11 mouse cellular contexts compared by ENCODE assay signal in genomic region chr7:24906551-24906950, GRCm38 (mm10). TPM values are rescaled to one million over a fixed set of nuclear protein-coding genes. Genes with fewer than 3 reads are reported as not detected.
DNase-seq lines count a peak whose midpoint lies in the region; ATAC-seq and TF ChIP-seq lines count a peak whose summit lies in the region.
"Had no signal": no experiment of that assay in that cellular context is flagged by ENCODE, and none has a peak within 500 bp of the region (broad histone marks: within the 10 kb centered on the region; RNA-seq: fewer than 3 reads in every experiment).

No protein-coding gene starts in this region.

- TF ChIP-seq CTCF in lung, embryonic 14.5 days (IDR thresholded peaks at IDR 0.05; ENCODE audit: low read depth), result no peak

- ATAC-seq in erythroblast, adult 5-6 weeks (replicated peaks; ENCODE audit: low FRiP score, poor library complexity, severe bottlenecking), result no peak
- ATAC-seq in lung, embryonic 14.5 days (ENCODE audit: insufficient read depth), result no peak
- no peak for ATAC-seq in embryonic facial prominence, embryonic 14.5 days (ENCODE audit: low read depth)
- no peak for ATAC-seq in neural tube, embryonic 13.5 days (ENCODE audit: low read depth)

- H3K9me3 ChIP-seq in erythroblast, embryonic 14.5 days (ENCODE audit: control insufficient read depth, low read length), result no peaks in the 10 kb centered on the region
- H3K9me3 ChIP-seq in lung, embryonic 14.5 days (ENCODE audit: low read depth, low read length), result no peaks in the 10 kb centered on the region
- H3K9me3 ChIP-seq in embryonic facial prominence, embryonic 14.5 days (ENCODE audit: control insufficient read depth, low read length), result no peaks in the 10 kb centered on the region
- no peaks in the 10 kb centered on the region for H3K9me3 ChIP-seq in neural tube, embryonic 13.5 days

- no peak for DNase-seq in lung, embryonic 14.5 days
- no peak for DNase-seq in lung, adult 18-20 months
- no peak for DNase-seq in embryonic facial prominence, embryonic 14.5 days (ENCODE audit: low spot score)
- no peak for DNase-seq in gastrocnemius, postnatal 4 days (ENCODE audit: low spot score in 2 of 2)
- no peak for DNase-seq in kidney, adult 8-10 months
- DNase-seq: adrenal gland, postnatal 25 days had no signal

- H3K9ac ChIP-seq in lung, embryonic 14.5 days, result peak overlapping the region; percentile 17; the same call in 1 of the 2 replicates
- 0 out of 2 replicates have a peak overlapping the region, but pooled peaks have one; percentile 32 for H3K9ac ChIP-seq in embryonic facial prominence, embryonic 14.5 days (ENCODE audit: low read depth, low read length)
- H3K9ac ChIP-seq in neural tube, embryonic 13.5 days, result peak overlapping the region; percentile 52; the same call in 1 of the 2 replicates

- 22% methylated on average over 6 of the region's 6 CpGs for WGBS in lung, embryonic 14.5 days
- 26% methylated on average over 6 of the region's 6 CpGs for whole genome bisulfite sequencing in embryonic facial prominence, embryonic 14.5 days
- 37% methylated on average over 6 of the region's 6 CpGs for WGBS in neural tube, embryonic 13.5 days

- H3K4me3 ChIP-seq in erythroblast, embryonic 14.5 days (replicated peaks), result peak overlapping the region; percentile 0
- H3K4me3 ChIP-seq in lung, embryonic 14.5 days (ENCODE audit: low read depth, low read length), result no peak overlapping the region
- no peak overlapping the region for H3K4me3 ChIP-seq in embryonic facial prominence, embryonic 14.5 days (ENCODE audit: low read depth, low read length)
- H3K4me3 ChIP-seq in neural tube, embryonic 13.5 days, result no peak overlapping the region

- H3K27ac ChIP-seq in lung, embryonic 14.5 days (ENCODE audit: low read depth), result peak overlapping the region; percentile 65; the same call in 1 of the 2 replicates
- H3K27ac ChIP-seq in embryonic facial prominence, embryonic 14.5 days (replicated peaks; ENCODE audit: low read depth, low read length), result peak overlapping the region; percentile 72
- no peak overlapping the region; the same call in 1 of the 2 replicates for H3K27ac ChIP-seq in neural tube, embryonic 13.5 days (replicated peaks)

- H3K4me2 ChIP-seq in lung, embryonic 14.5 days, result peak overlapping the region; percentile 41
- H3K4me2 ChIP-seq in embryonic facial prominence, embryonic 14.5 days (ENCODE audit: low read depth, low read length), result peak overlapping the region; percentile 68
- 0 out of 2 replicates have a peak overlapping the region, but pooled peaks have one; percentile 4 for H3K4me2 ChIP-seq in neural tube, embryonic 13.5 days

- peaks cover 63% of the 10 kb centered on the region for H3K4me1 ChIP-seq in erythroblast, embryonic 14.5 days (ENCODE audit: control insufficient read depth)
- H3K4me1 ChIP-seq in lung, embryonic 14.5 days (ENCODE audit: insufficient read depth), result peaks cover 9% of the 10 kb centered on the region
- H3K4me1 ChIP-seq in embryonic facial prominence, embryonic 14.5 days (ENCODE audit: control insufficient read depth, insufficient read depth, low read length), result peaks cover 28% of the 10 kb centered on the region
- peaks cover 49% of the 10 kb centered on the region for H3K4me1 ChIP-seq in neural tube, embryonic 13.5 days (replicated peaks)

- no peaks in the 10 kb centered on the region for H3K27me3 ChIP-seq in erythroblast, embryonic 14.5 days (ENCODE audit: control insufficient read depth)
- H3K27me3 ChIP-seq in lung, embryonic 14.5 days (ENCODE audit: insufficient read depth, low read length), result no peaks in the 10 kb centered on the region
- H3K27me3 ChIP-seq in embryonic facial prominence, embryonic 14.5 days (replicated peaks; ENCODE audit: control insufficient read depth, insufficient read depth, low read length), result no peaks in the 10 kb centered on the region
- no peaks in the 10 kb centered on the region for H3K27me3 ChIP-seq in neural tube, embryonic 13.5 days

- peaks cover 54% of the 10 kb centered on the region for H3K36me3 ChIP-seq in erythroblast, embryonic 14.5 days (ENCODE audit: control insufficient read depth)
- H3K36me3 ChIP-seq in lung, embryonic 14.5 days (ENCODE audit: insufficient read depth), result peaks cover 24% of the 10 kb centered on the region
- H3K36me3 ChIP-seq in embryonic facial prominence, embryonic 14.5 days (ENCODE audit: control insufficient read depth, insufficient read depth, low read length), result peaks cover 31% of the 10 kb centered on the region
- peaks cover 23% of the 10 kb centered on the region for H3K36me3 ChIP-seq in neural tube, embryonic 13.5 days

RNA-seq across cellular contexts. Expression of gene Arhgef1, which starts 3.8 kb away (rescaled TPM):
- polyA plus RNA-seq in erythroblast, embryonic 14.5 days (2012), result 20.6 and 20.7 TPM in 2 replicates
- 39.7 and 42.3 TPM in 2 replicates for total RNA-seq in erythroblast, adult 5-6 weeks (2015; ENCODE audit: low replicate concordance)
- total RNA-seq in erythroblast, adult 5-6 weeks (2017; ENCODE audit: low replicate concordance), result 25.0 and 31.2 TPM in 2 replicates
- 109 and 120 TPM in 2 replicates for polyA plus RNA-seq in lung, embryonic 14.5 days (2014; fragmentation: Nextera tagmentation; extraction: Ambion mirVana)
- 86.7 and 89.3 TPM in 2 replicates for polyA plus RNA-seq in embryonic facial prominence, embryonic 14.5 days (2014; fragmentation: Nextera tagmentation; extraction: Ambion mirVana)
- 61.9 and 63.8 TPM in 2 replicates for polyA plus RNA-seq in neural tube, embryonic 13.5 days (2015; fragmentation: Nextera tagmentation; extraction: Ambion mirVana)
- 10 to 100 TPM; 79.6 to 98.8 TPM for total RNA-seq in gastrocnemius, postnatal 4 days (2021)

RNA-seq across cellular contexts. Expression of gene Cd79a, which starts 9.4 kb away (rescaled TPM):
- 0.08 and 0.10 TPM in 2 replicates for polyA plus RNA-seq in erythroblast, embryonic 14.5 days (2012)
- total RNA-seq in erythroblast, adult 5-6 weeks (2015; ENCODE audit: low replicate concordance), result 0.84 and 0.96 TPM in 2 replicates
- total RNA-seq in erythroblast, adult 5-6 weeks (2017; ENCODE audit: low replicate concordance), result 0.43 TPM in 1 of 2 replicates, not detected in the other
- polyA plus RNA-seq in lung, embryonic 14.5 days (2014; fragmentation: Nextera tagmentation; extraction: Ambion mirVana), result 0.16 and 0.24 TPM in 2 replicates
- 0.35 and 0.60 TPM in 2 replicates for polyA plus RNA-seq in embryonic facial prominence, embryonic 14.5 days (2014; fragmentation: Nextera tagmentation; extraction: Ambion mirVana)
- polyA plus RNA-seq in neural tube, embryonic 13.5 days (2015; fragmentation: Nextera tagmentation; extraction: Ambion mirVana), result 0.31 and 0.33 TPM in 2 replicates
- total RNA-seq in gastrocnemius, postnatal 4 days (2021), result under 1 TPM; 0.31 to 0.98 TPM
- total RNA-seq: layer of hippocampus, postnatal 10 days had no signal

RNA-seq across cellular contexts. Expression of gene Rps19, which starts 22.4 kb away (rescaled TPM):
- polyA plus RNA-seq in erythroblast, embryonic 14.5 days (2012), result 189 and 353 TPM in 2 replicates
- 474 and 634 TPM in 2 replicates for total RNA-seq in erythroblast, adult 5-6 weeks (2015; ENCODE audit: low replicate concordance)
- total RNA-seq in erythroblast, adult 5-6 weeks (2017; ENCODE audit: low replicate concordance), result 204 and 237 TPM in 2 replicates
- 3,015 and 3,069 TPM in 2 replicates for polyA plus RNA-seq in lung, embryonic 14.5 days (2014; fragmentation: Nextera tagmentation; extraction: Ambion mirVana)
- 3,017 and 3,062 TPM in 2 replicates for polyA plus RNA-seq in embryonic facial prominence, embryonic 14.5 days (2014; fragmentation: Nextera tagmentation; extraction: Ambion mirVana)
- 1,220 and 1,295 TPM in 2 replicates for polyA plus RNA-seq in neural tube, embryonic 13.5 days (2015; fragmentation: Nextera tagmentation; extraction: Ambion mirVana)
- total RNA-seq in gastrocnemius, postnatal 4 days (2021), result 1,000 to 10,000 TPM; 1,082 to 1,250 TPM

RNA-seq across cellular contexts. Expression of gene Dmrtc2, which starts 36.7 kb away (rescaled TPM):
- polyA plus RNA-seq in erythroblast, embryonic 14.5 days (2012), result not detected in 2 replicates
- total RNA-seq in erythroblast, adult 5-6 weeks (2015; ENCODE audit: low replicate concordance), result not detected in 2 replicates
- not detected in 2 replicates for total RNA-seq in erythroblast, adult 5-6 weeks (2017; ENCODE audit: low replicate concordance)
- not detected in 2 replicates for polyA plus RNA-seq in lung, embryonic 14.5 days (2014; fragmentation: Nextera tagmentation; extraction: Ambion mirVana)
- not detected in 2 replicates for polyA plus RNA-seq in embryonic facial prominence, embryonic 14.5 days (2014; fragmentation: Nextera tagmentation; extraction: Ambion mirVana)
- not detected in 2 replicates for polyA plus RNA-seq in neural tube, embryonic 13.5 days (2015; fragmentation: Nextera tagmentation; extraction: Ambion mirVana)
- not detected for total RNA-seq in gastrocnemius, postnatal 4 days (2021)
- total RNA-seq: adrenal gland, postnatal 25 days had no signal
- polyA plus RNA-seq: neural tube, embryonic 14.5 days had no signal

RNA-seq across cellular contexts. Expression of gene Lypd4, which starts 36.8 kb away (rescaled TPM):
- polyA plus RNA-seq in erythroblast, embryonic 14.5 days (2012), result 0.06 TPM in 1 of 2 replicates, not detected in the other
- total RNA-seq in erythroblast, adult 5-6 weeks (2015; ENCODE audit: low replicate concordance), result not detected in 2 replicates
- not detected in 2 replicates for total RNA-seq in erythroblast, adult 5-6 weeks (2017; ENCODE audit: low replicate concordance)
- not detected in 2 replicates for polyA plus RNA-seq in lung, embryonic 14.5 days (2014; fragmentation: Nextera tagmentation; extraction: Ambion mirVana)
- polyA plus RNA-seq in embryonic facial prominence, embryonic 14.5 days (2014; fragmentation: Nextera tagmentation; extraction: Ambion mirVana), result not detected in 2 replicates
- polyA plus RNA-seq in neural tube, embryonic 13.5 days (2015; fragmentation: Nextera tagmentation; extraction: Ambion mirVana), result not detected in 2 replicates
- total RNA-seq in gastrocnemius, postnatal 4 days (2021), result not detected
- total RNA-seq: adrenal gland, postnatal 25 days; layer of hippocampus, postnatal 10 days had no signal
- polyA plus RNA-seq: neural tube, embryonic 14.5 days had no signal

Comparison
In these comparisons a context has a peak if more than half of its experiments do, and no peak if none do; other contexts are left out.
1. H3K4me2 ChIP-seq: peak in every context shown above with its lines; median percentile 68 in embryonic facial prominence, embryonic 14.5 days; 41 in lung, embryonic 14.5 days; 4 in neural tube, embryonic 13.5 days.